Mouse (Mus musculus) liver, adult 2 months (tissue): Measurements from ENCODE around the gene D3Ertd254e. TPM values are rescaled to one million over a fixed set of nuclear protein-coding genes. Genes with fewer than 3 reads are reported as not detected.

Experiments used
- DNase-seq: peaks from one replicate; pipeline ENCODE4 v3.0.0-alpha.2; 2011; ENCODE audit warnings: low read depth, low spot score; ENCODE audit errors: extremely low read depth
- H3K27ac ChIP-seq: fragments of 200-500 bp; replicated peaks from 2 replicates; pipeline ENCODE4 v1.5.1; 2012; ENCODE audit warnings: low read depth, mild to moderate bottlenecking, control low read depth, inconsistent platforms, low read length; ENCODE audit not compliant: insufficient read depth
- H3K27me3 ChIP-seq: fragments of 200-500 bp; 2 replicates; pipeline ENCODE4 v1.6.1; 2012; ENCODE audit warnings: mild to moderate bottlenecking, moderate library complexity, low read length, inconsistent platforms; ENCODE audit not compliant: control insufficient read depth, insufficient read depth
- H3K36me3 ChIP-seq: fragments of 200-500 bp; 2 replicates; pipeline ENCODE4 v1.6.1; 2012; ENCODE audit warnings: low read length, inconsistent platforms; ENCODE audit not compliant: control insufficient read depth, insufficient read depth
- H3K4me1 ChIP-seq: fragments of 200-500 bp; 2 replicates; pipeline ENCODE4 v1.6.1; 2011; ENCODE audit warnings: low read length; ENCODE audit not compliant: control insufficient read depth, insufficient read depth
- H3K4me3 ChIP-seq: fragments of 200-500 bp; 2 replicates; pipeline ENCODE4 v1.5.1; 2011; ENCODE audit warnings: low read depth, mild to moderate bottlenecking, control low read depth, low read length, moderate library complexity; ENCODE audit not compliant: insufficient read depth
- H3K79me2 ChIP-seq: fragments of 200-500 bp; 2 replicates; pipeline ENCODE4 v1.6.1; 2012; ENCODE audit warnings: inconsistent platforms, mild to moderate bottlenecking, low read length, moderate library complexity; ENCODE audit not compliant: control insufficient read depth, insufficient read depth
- H3K9ac ChIP-seq: fragments of 200-500 bp; 2 replicates; pipeline ENCODE4 v1.6.1; 2012; ENCODE audit warnings: low read depth, mild to moderate bottlenecking, control low read depth, inconsistent platforms, low read length
- CTCF ChIP-seq: fragments of 200-500 bp; IDR thresholded peaks from 2 replicates; pipeline ENCODE4 v1.5.1; 2011; ENCODE audit warnings: low read depth, low read length, control low read depth
- POLR2A ChIP-seq: fragments of 200-500 bp; IDR thresholded peaks from 2 replicates; pipeline ENCODE4 v1.6.1; 2011; ENCODE audit warnings: low read length, control low read depth; ENCODE audit not compliant: insufficient read depth; ENCODE audit errors: extremely low read depth
- WGBS: fragments of 180-500 bp; shearing (Covaris S2); methylation state at CpG from one replicate; pipeline ENCODE4 v1.1.7; 2018; 5-methylcytosine and 5-hydroxymethylcytosine counted together
- polyA plus RNA-seq: library from polyadenylated mRNA; depleted of rRNA; stranded (reverse); fragments of >200 nt; gene quantifications from 2 replicates; pipeline ENCODE4 v1.2.3, GENCODE M21; 2012
- total RNA-seq: library from RNA; depleted of rRNA; stranded (reverse); fragments of >200 nt; gene quantifications from 2 replicates; pipeline ENCODE4 v1.2.3, GENCODE M21; 2014

The D3Ertd254e gene
- total and polyA plus RNA-seq, 2 experiments = 0.50 to 2.8 TPM

DNA sequence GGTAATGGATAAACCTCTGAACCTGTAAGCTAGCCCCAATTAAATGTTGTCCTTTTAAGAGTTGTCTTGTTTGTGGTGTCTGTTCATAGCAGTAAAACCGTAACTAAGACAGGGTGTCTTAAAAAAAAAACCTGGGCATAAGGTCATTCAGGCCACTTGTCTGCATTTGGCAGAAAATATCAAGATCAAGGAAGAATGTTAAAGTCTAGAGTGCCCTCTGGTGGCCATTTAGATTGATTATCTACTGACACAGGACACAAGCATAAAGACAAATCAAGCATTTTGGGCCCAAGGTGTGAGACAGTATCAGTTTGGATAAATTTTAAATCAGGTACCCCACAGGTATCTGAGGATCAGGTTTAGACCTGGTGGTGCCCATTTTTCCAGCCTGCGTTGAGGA, 13.3 kb upstream of the D3Ertd254e start:
- Histone ChIP-seq H3K4me1 (no peaks in the 10 kb centered on the region), H3K9ac (no peak overlapping the region), H3K79me2 (no peaks in the 10 kb centered on the region), H3K36me3 (no peaks in the 10 kb centered on the region), H3K4me3 (no peak overlapping the region), H3K27ac (no peak overlapping the region), H3K27me3 (no peaks in the 10 kb centered on the region)
- WGBS = 36% methylated on average over 2 of the region's 2 CpGs
- DNase-seq = peak; percentile 82
- no peak for TF ChIP-seq POLR2A
- peak; percentile 45; the same call in 1 of the 2 replicates for TF ChIP-seq CTCF

DNA sequence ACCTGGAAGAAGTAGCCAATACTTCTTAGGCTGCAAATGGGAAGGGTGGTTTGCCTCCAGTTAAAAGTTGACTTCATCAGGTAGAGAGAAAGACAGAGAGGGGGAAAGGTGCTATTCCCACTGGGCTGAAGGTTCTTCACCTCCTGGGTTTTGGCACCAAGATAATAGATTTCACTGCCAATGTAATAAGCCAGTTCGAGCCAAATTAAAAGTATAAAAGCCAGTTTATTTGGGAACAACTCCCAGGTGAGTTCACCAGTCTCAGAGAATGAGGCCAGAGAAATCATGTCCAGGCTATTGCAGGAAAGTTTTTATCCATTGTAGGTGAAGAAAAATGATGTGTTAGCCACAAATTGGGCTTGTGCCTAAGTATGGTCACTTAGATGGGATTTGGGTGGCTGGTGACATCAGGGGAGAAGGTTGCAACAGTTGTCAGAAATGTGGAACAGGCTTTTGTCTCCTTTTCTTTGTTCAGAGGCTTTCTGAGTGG, 12.6 kb upstream of the D3Ertd254e start:
- Histone ChIP-seq H3K4me1 (no peaks in the 10 kb centered on the region), H3K36me3 (no peaks in the 10 kb centered on the region), H3K27me3 (no peaks in the 10 kb centered on the region), H3K79me2 (no peaks in the 10 kb centered on the region), H3K27ac (no peak overlapping the region), H3K9ac (no peak overlapping the region), H3K4me3 (no peak overlapping the region)
- no peak for TF ChIP-seq POLR2A
- no peak for TF ChIP-seq CTCF
- DNase-seq = peak; percentile 78
- 22% methylated on average over 1 of the region's 1 CpGs for WGBS

DNA sequence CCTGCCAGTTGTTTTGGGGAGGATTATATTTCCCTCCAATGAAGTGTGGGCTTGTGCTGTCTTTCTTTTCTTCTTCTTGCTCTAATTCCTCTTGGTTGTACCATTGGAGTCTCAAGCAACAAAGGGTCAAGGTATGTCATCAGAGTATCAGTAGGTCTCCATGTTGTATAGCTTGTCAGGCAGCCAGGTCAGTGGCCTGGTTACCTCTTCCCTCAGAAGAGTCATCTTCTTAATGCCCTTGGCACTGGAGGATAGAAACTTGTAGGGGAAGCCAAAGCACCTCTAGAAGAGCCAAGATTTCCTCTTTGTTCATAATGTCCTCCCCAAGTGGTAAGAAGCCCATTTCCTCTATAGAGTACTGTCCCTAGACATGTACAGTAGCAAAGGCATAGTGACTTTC, 11.8 kb upstream of the D3Ertd254e start:
- no peaks in the 10 kb centered on the region for H3K27me3 ChIP-seq
- H3K79me2 ChIP-seq = no peaks in the 10 kb centered on the region
- H3K4me3 ChIP-seq = no peak overlapping the region
- H3K9ac ChIP-seq = no peak overlapping the region
- H3K27ac ChIP-seq = no peak overlapping the region
- no peak for DNase-seq
- no peaks in the 10 kb centered on the region for H3K4me1 ChIP-seq
- H3K36me3 ChIP-seq = no peaks in the 10 kb centered on the region
- TF ChIP-seq POLR2A (no peak), CTCF (no peak)

DNA sequence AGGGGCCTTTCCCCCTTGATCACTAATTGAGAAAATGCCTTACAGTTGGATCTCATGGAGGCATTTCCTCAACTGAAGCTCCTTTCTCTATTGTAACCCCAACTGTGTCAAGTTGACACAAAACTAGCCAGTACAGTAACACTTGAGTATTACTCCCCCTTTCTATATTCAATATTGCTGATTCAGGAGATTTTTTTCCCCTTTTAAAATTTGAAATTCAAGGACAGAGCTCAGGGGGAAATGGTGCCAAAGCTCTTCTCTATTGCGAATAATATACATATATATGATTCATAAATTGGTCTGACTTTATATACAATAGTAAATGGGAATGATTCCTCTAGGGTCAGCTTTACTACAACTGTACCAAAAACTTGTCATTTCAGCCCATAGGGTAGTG, 282 bp upstream of the D3Ertd254e start:
- no peak overlapping the region for H3K9ac ChIP-seq
- H3K27ac ChIP-seq = no peak overlapping the region
- peaks cover 7% of the 10 kb centered on the region for H3K4me1 ChIP-seq
- H3K27me3 ChIP-seq = no peaks in the 10 kb centered on the region
- no peak for DNase-seq
- no peaks in the 10 kb centered on the region for H3K36me3 ChIP-seq
- no peak overlapping the region for H3K4me3 ChIP-seq
- WGBS = 13% methylated on average over 1 of the region's 1 CpGs
- TF ChIP-seq POLR2A = no peak
- peaks cover 25% of the 10 kb centered on the region for H3K79me2 ChIP-seq

DNA sequence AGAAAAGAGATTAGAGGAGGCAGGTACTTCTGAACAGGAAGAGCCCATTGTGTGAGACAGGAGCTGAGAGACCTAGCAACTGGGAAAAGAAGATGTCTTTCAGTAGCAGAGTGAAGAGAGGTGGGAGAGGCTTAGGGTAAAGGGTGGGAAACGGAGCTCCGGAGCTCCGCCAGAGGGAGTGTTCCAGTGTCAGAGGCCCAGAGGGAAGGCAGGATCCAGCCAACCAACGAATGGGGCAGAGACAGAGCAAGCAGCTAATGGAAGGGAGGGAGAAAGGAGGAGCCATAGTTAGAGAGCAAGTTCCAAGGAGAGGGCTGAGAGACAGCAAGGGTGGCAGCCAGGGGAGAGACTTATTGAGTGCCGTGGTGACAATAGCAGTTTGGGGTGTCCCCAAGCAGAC, 4.5 kb downstream of the D3Ertd254e start:
- Histone ChIP-seq H3K4me3 (no peak overlapping the region), H3K4me1 (peaks cover 7% of the 10 kb centered on the region), H3K27me3 (no peaks in the 10 kb centered on the region), H3K79me2 (peaks cover 30% of the 10 kb centered on the region), H3K27ac (no peak overlapping the region), H3K36me3 (peaks cover 8% of the 10 kb centered on the region), H3K9ac (no peak overlapping the region)
- TF ChIP-seq CTCF (no peak), POLR2A (no peak)
- WGBS = 62% methylated on average over 5 of the region's 5 CpGs
- no peak for DNase-seq

DNA sequence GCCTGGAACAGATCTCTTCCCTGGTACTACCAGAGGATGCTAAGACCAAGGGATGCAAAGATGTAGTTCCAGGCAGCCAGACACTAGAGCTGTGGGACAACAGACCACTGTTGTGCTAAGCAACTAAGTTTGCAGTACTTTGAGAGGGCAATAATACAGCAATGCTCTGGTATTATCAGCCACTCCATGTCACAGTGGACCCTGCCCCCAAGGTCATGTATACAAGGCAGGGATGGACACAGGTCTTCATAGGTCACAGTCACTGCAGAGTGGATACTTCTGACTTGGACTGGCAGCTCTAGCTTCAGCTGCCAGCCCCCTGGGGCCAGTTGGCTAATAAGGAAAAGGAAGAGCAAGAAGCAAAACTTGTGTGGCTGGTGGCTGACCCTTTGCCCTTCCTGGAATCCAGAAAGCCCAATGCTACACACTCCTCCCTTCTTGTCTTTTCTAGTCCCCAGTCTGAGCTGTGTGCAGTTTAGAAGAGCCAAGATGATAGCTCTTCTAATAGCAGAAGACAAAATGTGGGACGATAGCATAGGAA, 19.9 kb downstream of the D3Ertd254e start:
- no peaks in the 10 kb centered on the region for H3K4me1 ChIP-seq
- H3K79me2 ChIP-seq = no peaks in the 10 kb centered on the region
- H3K4me3 ChIP-seq = no peak overlapping the region
- H3K27me3 ChIP-seq = no peaks in the 10 kb centered on the region
- no peak overlapping the region for H3K27ac ChIP-seq
- 95% methylated on average over 1 of the region's 1 CpGs for WGBS
- no peak for TF ChIP-seq CTCF
- no peak for TF ChIP-seq POLR2A
- no peak overlapping the region for H3K9ac ChIP-seq
- DNase-seq = no peak
- peaks cover 10% of the 10 kb centered on the region for H3K36me3 ChIP-seq
